Mouse (Mus musculus): ENCODE measurements around the gene Exog.

Exog gene

GRCm38 (mm10) chr9:119444738-119445429 lies at the start of gene Exog:
Gene Exog (plus strand): TSS chr9:119444943.
- DNase-seq: peak; percentile 98

- no peak for DNase-seq
Observed at GRCm38 (mm10) chr9:119401351-119401750, 43.4 kb upstream of the Exog start.

GRCm38 (mm10) chr9:119401801-119402214 lies 42.9 kb upstream of the Exog start, which contains the start of gene Acvr2b:
Gene Acvr2b (plus strand): TSS chr9:119402118.
- peak; percentile 99 for DNase-seq

GRCm38 (mm10) chr9:119402253-119403235 lies 42.2 kb upstream of the Exog start:
- DNase-seq: peak; percentile 66

- DNase-seq: peak; percentile 91
Observed at GRCm38 (mm10) chr9:119403236-119403641, 41.5 kb upstream of the Exog start.

GRCm38 (mm10) chr9:119404090-119404489 lies 40.7 kb upstream of the Exog start:
- no peak for DNase-seq

- DNase-seq: no peak
Observed at GRCm38 (mm10) chr9:119407884-119408283, 36.9 kb upstream of the Exog start.

GRCm38 (mm10) chr9:119408898-119409664 lies 35.7 kb upstream of the Exog start:
- no peak for DNase-seq

GRCm38 (mm10) chr9:119409864-119410263 lies 34.9 kb upstream of the Exog start:
- DNase-seq: no peak

- no peak for DNase-seq
Observed at GRCm38 (mm10) chr9:119418025-119418424, 26.7 kb upstream of the Exog start.

- no peak for DNase-seq
Observed at GRCm38 (mm10) chr9:119419852-119420438, 24.8 kb upstream of the Exog start.

- peak; percentile 31 for DNase-seq
Observed at GRCm38 (mm10) chr9:119425217-119425975, 19.3 kb upstream of the Exog start.

GRCm38 (mm10) chr9:119425976-119426415 lies 18.7 kb upstream of the Exog start:
- no peak for DNase-seq

GRCm38 (mm10) chr9:119426483-119426882 lies 18.3 kb upstream of the Exog start:
- DNase-seq: no peak

- peak; percentile 85 for DNase-seq
Observed at GRCm38 (mm10) chr9:119430311-119430710, 14.4 kb upstream of the Exog start.

- DNase-seq: no peak
Observed at GRCm38 (mm10) chr9:119435855-119436254, 8.9 kb upstream of the Exog start.

- no peak for DNase-seq
Observed at GRCm38 (mm10) chr9:119438065-119438464, 6.7 kb upstream of the Exog start.

- no peak for DNase-seq
Observed at GRCm38 (mm10) chr9:119438498-119439000, 6.2 kb upstream of the Exog start.

- no peak for DNase-seq
Observed at GRCm38 (mm10) chr9:119445737-119446136, 994 bp downstream of the Exog start.

GRCm38 (mm10) chr9:119455967-119456366 lies 11.2 kb downstream of the Exog start:
- no peak for DNase-seq

- no peak for DNase-seq
Observed at GRCm38 (mm10) chr9:119457122-119457521, 12.4 kb downstream of the Exog start.

All from embryo, embryonic 11 days (tissue).